Mouse (Mus musculus) liver, embryonic 15.5 days (tissue): ENCODE data around the gene Madcam1. TPM values are rescaled to one million over a fixed set of nuclear protein-coding genes. Genes with fewer than 3 reads are reported as not detected.

Experiments
- ATAC-seq: fragments of 200-750 bp; cut with Nextera tagmentation; 2 replicates; pipeline ENCODE4 v1.8.0; 2017; ENCODE audit warnings: moderate number of reproducible peaks, mild to moderate bottlenecking, moderate library complexity; ENCODE audit not compliant: insufficient read depth
- H3K27ac ChIP-seq: fragments of 300-500 bp; sonication (generic); replicated peaks from 2 replicates; pipeline ENCODE4 v1.5.1; 2015; ENCODE audit warnings: mild to moderate bottlenecking, inconsistent platforms
- H3K27me3 ChIP-seq: fragments of 300-500 bp; sonication (generic); 2 replicates; pipeline ENCODE4 v1.6.1; 2015; ENCODE audit warnings: mild to moderate bottlenecking, inconsistent platforms
- H3K36me3 ChIP-seq: fragments of 300-500 bp; sonication (generic); replicated peaks from 2 replicates; pipeline ENCODE4 v1.6.1; 2015; ENCODE audit warnings: moderate library complexity, mild to moderate bottlenecking, inconsistent platforms
- H3K4me1 ChIP-seq: fragments of 300-500 bp; sonication (generic); replicated peaks from 2 replicates; pipeline ENCODE4 v1.6.1; 2015; ENCODE audit warnings: inconsistent platforms
- H3K4me2 ChIP-seq: fragments of 300-500 bp; sonication (generic); 2 replicates; pipeline ENCODE4 v1.6.1; 2015; ENCODE audit warnings: moderate library complexity, mild to moderate bottlenecking, inconsistent platforms
- H3K4me3 ChIP-seq: fragments of 300-500 bp; sonication (generic); replicated peaks from 2 replicates; pipeline ENCODE4 v1.5.1; 2015; ENCODE audit warnings: mild to moderate bottlenecking, inconsistent platforms
- H3K9ac ChIP-seq: fragments of 300-500 bp; sonication (generic); 2 replicates; pipeline ENCODE4 v1.6.1; 2015; ENCODE audit warnings: moderate library complexity, mild to moderate bottlenecking, inconsistent platforms
- H3K9me3 ChIP-seq: fragments of 300-500 bp; sonication (generic); replicated peaks from 2 replicates; pipeline ENCODE4 v1.6.1; 2016; ENCODE audit warnings: inconsistent platforms
- WGBS: fragments of 180-500 bp; shearing (Covaris S2); methylation state at CpG from one replicate; pipeline ENCODE4 v1.1.7; 2015; ENCODE audit warnings: mixed read lengths; ENCODE audit not compliant: insufficient replicate concordance; 5-methylcytosine and 5-hydroxymethylcytosine counted together
- polyA plus RNA-seq: library from polyadenylated mRNA; unstranded; fragments of >200 nt; fragmentation: Nextera tagmentation; extraction: Ambion mirVana; gene quantifications from 2 replicates; pipeline ENCODE4 v1.2.1, GENCODE M21; 2015

Madcam1 gene
- polyA plus RNA-seq, 1 experiment from 2014 or later, result 0.26 TPM

- H3K36me3 ChIP-seq, result peaks cover 33% of the 10 kb centered on the region
- peak; percentile 88 for ATAC-seq
- H3K4me3 ChIP-seq, result peak within 1 kb of the TSS; percentile 94
- no peaks in the 10 kb centered on the region for H3K27me3 ChIP-seq
- no peaks in the 10 kb centered on the region for H3K9me3 ChIP-seq
- H3K27ac ChIP-seq, result peak within 1 kb of the TSS; percentile 96
- H3K4me1 ChIP-seq, result peaks cover 63% of the 10 kb centered on the region
- peak within 1 kb of the TSS; percentile 87 for H3K4me2 ChIP-seq
- peak within 1 kb of the TSS; percentile 97 for H3K9ac ChIP-seq
- under 1% methylated on average over 56 of the region's 65 CpGs for WGBS
Measured at GRCm38 (mm10) chr10:79704065-79704969, 40.0 kb downstream of the Madcam1 start, which contains the start of gene Bsg. Gene Bsg, plus strand, starts transcription at chr10:79704491.

GRCm38 (mm10) chr10:79704970-79705360 is 40.6 kb downstream of the Madcam1 start:
- H3K27ac ChIP-seq, result peak overlapping the region; percentile 96
- H3K9ac ChIP-seq, result peak overlapping the region; percentile 97
- peak overlapping the region; percentile 87 for H3K4me2 ChIP-seq
- peak overlapping the region; percentile 94 for H3K4me3 ChIP-seq
- no peak for ATAC-seq
- H3K9me3 ChIP-seq, result no peaks in the 10 kb centered on the region
- H3K36me3 ChIP-seq, result peaks cover 39% of the 10 kb centered on the region
- no peaks in the 10 kb centered on the region for H3K27me3 ChIP-seq
- 1% methylated on average over 10 of the region's 10 CpGs for WGBS
- H3K4me1 ChIP-seq, result peaks cover 69% of the 10 kb centered on the region

- H3K4me3 ChIP-seq, result peak overlapping the region; percentile 94
- peak overlapping the region; percentile 87 for H3K4me2 ChIP-seq
- H3K27me3 ChIP-seq, result no peaks in the 10 kb centered on the region
- no peaks in the 10 kb centered on the region for H3K9me3 ChIP-seq
- H3K27ac ChIP-seq, result peak overlapping the region; percentile 96
- H3K4me1 ChIP-seq, result peaks cover 73% of the 10 kb centered on the region
- H3K9ac ChIP-seq, result peak overlapping the region; percentile 97
- ATAC-seq, result peak; percentile 83
- 22% methylated on average over 5 of the region's 5 CpGs for WGBS
- peaks cover 49% of the 10 kb centered on the region for H3K36me3 ChIP-seq
Measured at GRCm38 (mm10) chr10:79705951-79706350, 41.6 kb downstream of the Madcam1 start.

DNA sequence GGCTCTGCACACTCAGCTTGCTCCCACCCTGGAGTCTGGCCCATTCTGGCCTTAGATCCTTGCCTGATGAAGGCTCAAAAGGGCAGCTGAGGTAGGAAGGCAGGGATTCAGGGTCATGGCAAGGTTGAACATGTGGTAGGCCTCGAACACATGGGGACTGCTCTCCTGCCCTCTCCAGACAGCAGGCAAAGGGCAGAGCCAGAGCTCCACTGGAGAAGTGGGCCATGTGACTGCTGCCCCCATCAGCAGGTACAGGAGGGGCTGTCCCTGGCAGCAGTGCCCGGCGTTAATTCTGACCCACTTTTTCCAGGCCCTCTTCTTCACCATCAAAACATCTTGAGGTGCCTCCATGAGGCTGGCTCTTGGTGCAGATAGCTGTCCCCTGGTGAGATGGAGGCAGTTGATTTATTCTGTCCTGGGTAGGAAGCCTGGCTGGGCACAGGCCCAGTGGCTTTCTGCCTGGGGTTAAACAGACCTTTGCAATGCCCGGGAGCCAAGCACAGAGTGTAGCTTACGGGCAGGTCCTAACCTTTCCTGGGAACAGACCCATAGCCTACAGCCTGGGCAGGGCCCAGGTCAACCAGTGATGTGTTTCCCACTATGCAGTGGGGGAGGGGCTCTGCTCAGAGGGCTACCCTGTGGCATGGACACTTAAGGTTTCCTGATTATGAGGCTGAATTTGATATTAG is 42.2 kb downstream of the Madcam1 start:
- Histone ChIP-seq H3K27me3 (no peaks in the 10 kb centered on the region), H3K4me1 (peaks cover 73% of the 10 kb centered on the region), H3K27ac (peak overlapping the region; percentile 96), H3K4me3 (peak overlapping the region; percentile 94), H3K4me2 (peak overlapping the region; percentile 87), H3K9ac (peak overlapping the region; percentile 97), H3K9me3 (no peaks in the 10 kb centered on the region), H3K36me3 (peaks cover 55% of the 10 kb centered on the region)
- no peak for ATAC-seq
- WGBS, result 56% methylated on average over 5 of the region's 5 CpGs

GRCm38 (mm10) chr10:79707162-79707561 is 42.8 kb downstream of the Madcam1 start:
- Histone ChIP-seq H3K9ac (peak overlapping the region; percentile 97), H3K27me3 (no peaks in the 10 kb centered on the region), H3K36me3 (peaks cover 61% of the 10 kb centered on the region), H3K4me2 (peak overlapping the region; percentile 87), H3K27ac (peak overlapping the region; percentile 96), H3K9me3 (no peaks in the 10 kb centered on the region), H3K4me1 (peaks cover 77% of the 10 kb centered on the region), H3K4me3 (peak overlapping the region; percentile 94)
- 68% methylated on average over 1 of the region's 1 CpGs for WGBS
- no peak for ATAC-seq

GRCm38 (mm10) chr10:79707759-79708158 is 43.4 kb downstream of the Madcam1 start:
- Histone ChIP-seq H3K9me3 (no peaks in the 10 kb centered on the region), H3K4me2 (peak overlapping the region; percentile 87), H3K27me3 (no peaks in the 10 kb centered on the region), H3K4me3 (peak overlapping the region; percentile 94), H3K4me1 (peaks cover 83% of the 10 kb centered on the region), H3K27ac (peak overlapping the region; percentile 96; the same call in 1 of the 2 replicates), H3K36me3 (peaks cover 66% of the 10 kb centered on the region), H3K9ac (peak overlapping the region; percentile 97)
- no peak for ATAC-seq
- WGBS, result 70% methylated on average over 4 of the region's 4 CpGs

DNA sequence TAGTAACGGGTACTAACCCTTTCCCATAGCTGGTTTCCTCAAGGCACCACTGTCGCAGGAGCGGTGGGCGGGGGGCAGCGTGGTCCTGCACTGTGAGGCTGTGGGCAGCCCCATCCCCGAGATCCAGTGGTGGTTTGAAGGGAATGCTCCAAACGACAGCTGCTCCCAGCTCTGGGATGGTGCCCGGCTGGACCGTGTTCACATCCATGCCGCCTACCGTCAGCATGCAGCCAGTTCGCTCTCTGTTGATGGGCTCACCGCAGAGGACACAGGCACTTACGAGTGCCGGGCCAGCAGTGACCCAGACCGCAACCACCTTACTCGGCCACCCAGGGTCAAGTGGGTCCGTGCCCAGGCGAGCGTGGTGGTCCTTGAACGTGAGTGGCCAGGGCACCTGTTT is 44.3 kb downstream of the Madcam1 start:
- WGBS, result 90% methylated on average over 21 of the region's 21 CpGs
- Histone ChIP-seq H3K4me3 (peak overlapping the region; percentile 94; the same call in 1 of the 2 replicates), H3K36me3 (peaks cover 68% of the 10 kb centered on the region), H3K9me3 (no peaks in the 10 kb centered on the region), H3K4me1 (peaks cover 89% of the 10 kb centered on the region), H3K27ac (peak overlapping the region; percentile 96; the same call in 1 of the 2 replicates), H3K4me2 (peak overlapping the region; percentile 87), H3K27me3 (peaks cover under 1% of the 10 kb centered on the region; the same call in 1 of the 2 replicates), H3K9ac (no peak overlapping the region)
- ATAC-seq, result no peak

DNA sequence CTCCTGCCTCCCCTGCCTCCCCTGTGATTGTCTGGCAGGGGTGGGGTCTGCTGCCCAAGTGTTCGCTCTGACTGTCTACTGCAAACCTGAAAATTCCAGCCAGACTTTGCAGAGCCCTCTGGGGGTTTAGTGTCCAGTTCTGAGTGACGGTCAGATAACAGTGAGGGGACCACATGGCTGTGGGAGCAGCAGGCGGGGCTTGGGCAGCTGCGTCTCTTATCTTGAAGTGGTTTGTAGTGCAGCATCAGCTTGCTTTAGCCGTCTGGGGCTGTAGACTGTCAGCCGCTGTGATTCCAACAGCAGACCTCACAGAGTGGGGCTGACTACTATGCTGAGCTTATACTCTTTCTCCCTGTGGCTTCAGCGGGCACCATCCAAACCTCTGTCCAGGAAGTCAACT is 44.9 kb downstream of the Madcam1 start:
- ATAC-seq, result no peak
- Histone ChIP-seq H3K4me2 (peak overlapping the region; percentile 87), H3K27ac (peak overlapping the region; percentile 96), H3K27me3 (peaks cover 6% of the 10 kb centered on the region), H3K4me3 (0 out of 2 replicates have a peak overlapping the region, but pooled peaks have one; percentile 94), H3K4me1 (peaks cover 87% of the 10 kb centered on the region), H3K36me3 (peaks cover 68% of the 10 kb centered on the region), H3K9me3 (no peaks in the 10 kb centered on the region), H3K9ac (no peak overlapping the region)
- WGBS, result 34% methylated on average over 7 of the region's 7 CpGs

GRCm38 (mm10) chr10:79712029-79712428 is 47.7 kb downstream of the Madcam1 start:
- peaks cover 77% of the 10 kb centered on the region for H3K4me1 ChIP-seq
- peak; percentile 32 for ATAC-seq
- H3K27ac ChIP-seq, result peak overlapping the region; percentile 95
- H3K4me2 ChIP-seq, result peak overlapping the region; percentile 61; the same call in 1 of the 2 replicates
- H3K9me3 ChIP-seq, result no peaks in the 10 kb centered on the region
- H3K4me3 ChIP-seq, result no peak overlapping the region
- peaks cover 34% of the 10 kb centered on the region for H3K27me3 ChIP-seq
- H3K9ac ChIP-seq, result no peak overlapping the region
- H3K36me3 ChIP-seq, result peaks cover 58% of the 10 kb centered on the region
- WGBS, result 83% methylated on average over 1 of the region's 1 CpGs

GRCm38 (mm10) chr10:79712499-79713126 is 48.3 kb downstream of the Madcam1 start:
- peaks cover 40% of the 10 kb centered on the region for H3K27me3 ChIP-seq
- 16% methylated on average over 4 of the region's 6 CpGs for WGBS
- ATAC-seq, result peak; percentile 90
- peak overlapping the region; percentile 37; the same call in 1 of the 2 replicates for H3K9ac ChIP-seq
- peaks cover 77% of the 10 kb centered on the region for H3K4me1 ChIP-seq
- H3K27ac ChIP-seq, result peak overlapping the region; percentile 95
- no peaks in the 10 kb centered on the region for H3K9me3 ChIP-seq
- H3K4me3 ChIP-seq, result peak overlapping the region; percentile 24
- H3K36me3 ChIP-seq, result peaks cover 52% of the 10 kb centered on the region
- H3K4me2 ChIP-seq, result peak overlapping the region; percentile 61
